Mouse (Mus musculus): ENCODE measurements around the gene Slc8a1.

Slc8a1 gene

GRCm38 (mm10) chr17:81554052-81554734 lies 184.0 kb downstream of the Slc8a1 start:
- no peak for DNase-seq (ENCODE audit: low spot score)

- no peak for DNase-seq (ENCODE audit: low spot score)
Observed at GRCm38 (mm10) chr17:81551856-81552635, 186.1 kb downstream of the Slc8a1 start.

- no peak for DNase-seq (ENCODE audit: low spot score)
Observed at GRCm38 (mm10) chr17:81550864-81551263, 187.3 kb downstream of the Slc8a1 start.

GRCm38 (mm10) chr17:81548016-81548415 lies 190.2 kb downstream of the Slc8a1 start:
- no peak for DNase-seq (ENCODE audit: low spot score)

- DNase-seq (ENCODE audit: low spot score), result no peak
Observed at GRCm38 (mm10) chr17:81546525-81546924, 191.7 kb downstream of the Slc8a1 start.

- DNase-seq (ENCODE audit: low spot score), result no peak
Observed at GRCm38 (mm10) chr17:81546012-81546411, 192.2 kb downstream of the Slc8a1 start.

GRCm38 (mm10) chr17:81544926-81545325 lies 193.3 kb downstream of the Slc8a1 start:
- no peak for DNase-seq (ENCODE audit: low spot score)

- DNase-seq (ENCODE audit: low spot score), result peak; percentile 26
Observed at GRCm38 (mm10) chr17:81542313-81543185, 195.6 kb downstream of the Slc8a1 start.

- DNase-seq (ENCODE audit: low spot score), result no peak
Observed at GRCm38 (mm10) chr17:81538163-81539160, 199.7 kb downstream of the Slc8a1 start.

GRCm38 (mm10) chr17:81536093-81536492 lies 202.1 kb downstream of the Slc8a1 start:
- no peak for DNase-seq (ENCODE audit: low spot score)

GRCm38 (mm10) chr17:81529849-81530248 lies 208.3 kb downstream of the Slc8a1 start:
- no peak for DNase-seq (ENCODE audit: low spot score)

- no peak for DNase-seq (ENCODE audit: low spot score)
Observed at GRCm38 (mm10) chr17:81528940-81529339, 209.2 kb downstream of the Slc8a1 start.

GRCm38 (mm10) chr17:81526463-81526862 lies 211.7 kb downstream of the Slc8a1 start:
- no peak for DNase-seq (ENCODE audit: low spot score)

GRCm38 (mm10) chr17:81524826-81525225 lies 213.4 kb downstream of the Slc8a1 start:
- no peak for DNase-seq (ENCODE audit: low spot score)

- DNase-seq (ENCODE audit: low spot score), result no peak
Observed at GRCm38 (mm10) chr17:81523943-81524342, 214.2 kb downstream of the Slc8a1 start.

GRCm38 (mm10) chr17:81518316-81519025 lies 219.7 kb downstream of the Slc8a1 start:
- DNase-seq (ENCODE audit: low spot score), result no peak

- no peak for DNase-seq (ENCODE audit: low spot score)
Observed at GRCm38 (mm10) chr17:81516155-81516554, 222.0 kb downstream of the Slc8a1 start.

- DNase-seq (ENCODE audit: low spot score), result no peak
Observed at GRCm38 (mm10) chr17:81514022-81514421, 224.2 kb downstream of the Slc8a1 start.

GRCm38 (mm10) chr17:81513368-81513958 lies 224.7 kb downstream of the Slc8a1 start:
- peak; percentile 36 for DNase-seq (ENCODE audit: low spot score)

GRCm38 (mm10) chr17:81505162-81505685 lies 233.0 kb downstream of the Slc8a1 start:
- DNase-seq (ENCODE audit: low spot score), result no peak
